Mouse (Mus musculus) limb, embryonic 13.5 days (tissue): ENCODE results near the gene Rab3a. TPM values are rescaled to one million over a fixed set of nuclear protein-coding genes. Genes with fewer than 3 reads are reported as not detected.

Experiments used
- ATAC-seq: fragments of 200-750 bp; cut with Nextera tagmentation; 2 replicates; pipeline ENCODE4 v1.8.0; 2017; ENCODE audit warnings: low read depth, moderate number of reproducible peaks, moderate TSS enrichment; ENCODE audit not compliant: low FRiP score
- H3K27ac ChIP-seq: fragments of 300-500 bp; sonication (generic); 2 replicates; pipeline ENCODE4 v1.5.1; 2015; ENCODE audit warnings: inconsistent platforms, mild to moderate bottlenecking, moderate library complexity
- H3K27me3 ChIP-seq: fragments of 300-500 bp; sonication (generic); 2 replicates; pipeline ENCODE4 v1.6.1; 2015; ENCODE audit warnings: mild to moderate bottlenecking, inconsistent platforms
- H3K36me3 ChIP-seq: fragments of 300-500 bp; sonication (generic); 2 replicates; pipeline ENCODE4 v1.6.1; 2015; ENCODE audit warnings: inconsistent platforms, mild to moderate bottlenecking, moderate library complexity
- H3K4me1 ChIP-seq: fragments of 300-500 bp; sonication (generic); 2 replicates; pipeline ENCODE4 v1.6.1; 2015; ENCODE audit warnings: inconsistent platforms
- H3K4me2 ChIP-seq: fragments of 300-500 bp; sonication (generic); replicated peaks from 2 replicates; pipeline ENCODE4 v1.6.1; 2015; ENCODE audit warnings: inconsistent platforms, mild to moderate bottlenecking, moderate library complexity
- H3K4me3 ChIP-seq: fragments of 300-500 bp; sonication (generic); 2 replicates; pipeline ENCODE4 v1.5.1; 2015; ENCODE audit warnings: moderate library complexity, mild to moderate bottlenecking, inconsistent platforms
- H3K9ac ChIP-seq: fragments of 300-500 bp; sonication (generic); 2 replicates; pipeline ENCODE4 v1.6.1; 2015; ENCODE audit warnings: mild to moderate bottlenecking, inconsistent platforms
- H3K9me3 ChIP-seq: fragments of 300-500 bp; sonication (generic); 2 replicates; pipeline ENCODE4 v1.6.1; 2016; ENCODE audit warnings: inconsistent platforms
- WGBS: fragments of 180-500 bp; shearing (Covaris S2); methylation state at CpG from one replicate; pipeline ENCODE4 v1.1.7; 2015; 5-methylcytosine and 5-hydroxymethylcytosine counted together
- polyA plus RNA-seq: library from polyadenylated mRNA; unstranded; fragments of >200 nt; fragmentation: Nextera tagmentation; extraction: Ambion mirVana; gene quantifications from 2 replicates; pipeline ENCODE4 v1.2.1, GENCODE M21; 2015

Rab3a gene
- polyA plus RNA-seq, 1 experiment from 2014 or later = 19.6 TPM

- Histone ChIP-seq H3K9me3 (no peaks in the 10 kb centered on the region), H3K27me3 (peaks cover 72% of the 10 kb centered on the region), H3K4me3 (peak overlapping the region; percentile 56), H3K4me1 (peaks cover 18% of the 10 kb centered on the region), H3K27ac (no peak overlapping the region), H3K36me3 (no peaks in the 10 kb centered on the region), H3K9ac (peak overlapping the region; percentile 60), H3K4me2 (peak overlapping the region; percentile 89)
- ATAC-seq = no peak
- WGBS = 14% methylated on average over 15 of the region's 15 CpGs
These were observed 43.8 kb downstream of the Rab3a start for GRCm38 (mm10) chr8:70798281-70798680.

- Histone ChIP-seq H3K9me3 (no peaks in the 10 kb centered on the region), H3K4me2 (no peak overlapping the region), H3K4me1 (peaks cover 28% of the 10 kb centered on the region), H3K27me3 (peaks cover 84% of the 10 kb centered on the region), H3K36me3 (no peaks in the 10 kb centered on the region), H3K27ac (no peak overlapping the region), H3K9ac (no peak overlapping the region), H3K4me3 (no peak overlapping the region)
- no peak for ATAC-seq
- 54% methylated on average over 10 of the region's 10 CpGs for WGBS
These were observed 46.2 kb downstream of the Rab3a start for GRCm38 (mm10) chr8:70800648-70801047.

GRCm38 (mm10) chr8:70801156-70801555 lies 46.7 kb downstream of the Rab3a start:
- H3K36me3 ChIP-seq = no peaks in the 10 kb centered on the region
- no peak overlapping the region for H3K9ac ChIP-seq
- 28% methylated on average over 15 of the region's 15 CpGs for WGBS
- H3K9me3 ChIP-seq = no peaks in the 10 kb centered on the region
- ATAC-seq = no peak
- no peak overlapping the region for H3K4me3 ChIP-seq
- no peak overlapping the region for H3K4me2 ChIP-seq
- H3K27me3 ChIP-seq = peaks cover 85% of the 10 kb centered on the region
- H3K4me1 ChIP-seq = peaks cover 27% of the 10 kb centered on the region
- no peak overlapping the region for H3K27ac ChIP-seq

- H3K27ac ChIP-seq = no peak overlapping the region
- H3K9me3 ChIP-seq = no peaks in the 10 kb centered on the region
- H3K4me3 ChIP-seq = no peak overlapping the region
- H3K4me2 ChIP-seq = no peak overlapping the region
- no peaks in the 10 kb centered on the region for H3K36me3 ChIP-seq
- peaks cover 86% of the 10 kb centered on the region for H3K27me3 ChIP-seq
- H3K4me1 ChIP-seq = peaks cover 21% of the 10 kb centered on the region
- H3K9ac ChIP-seq = no peak overlapping the region
- ATAC-seq = no peak
- WGBS = 83% methylated on average over 1 of the region's 1 CpGs
These were observed 47.4 kb downstream of the Rab3a start for GRCm38 (mm10) chr8:70801830-70802229.

GRCm38 (mm10) chr8:70802786-70803510 lies 48.5 kb downstream of the Rab3a start:
- H3K27me3 ChIP-seq = peaks cover 83% of the 10 kb centered on the region
- 66% methylated on average over 11 of the region's 11 CpGs for WGBS
- H3K9ac ChIP-seq = no peak overlapping the region
- H3K9me3 ChIP-seq = no peaks in the 10 kb centered on the region
- no peak for ATAC-seq
- H3K4me1 ChIP-seq = peaks cover 16% of the 10 kb centered on the region
- no peak overlapping the region for H3K4me3 ChIP-seq
- H3K4me2 ChIP-seq = no peak overlapping the region
- no peak overlapping the region for H3K27ac ChIP-seq
- H3K36me3 ChIP-seq = no peaks in the 10 kb centered on the region

- no peak for ATAC-seq
- H3K4me2 ChIP-seq = peak overlapping the region; percentile 83
- peaks cover 73% of the 10 kb centered on the region for H3K27me3 ChIP-seq
- peak overlapping the region; percentile 54 for H3K9ac ChIP-seq
- H3K9me3 ChIP-seq = no peaks in the 10 kb centered on the region
- H3K4me1 ChIP-seq = peaks cover 12% of the 10 kb centered on the region
- H3K36me3 ChIP-seq = no peaks in the 10 kb centered on the region
- WGBS = 2% methylated on average over 47 of the region's 47 CpGs
- peak overlapping the region; percentile 57 for H3K4me3 ChIP-seq
- no peak overlapping the region for H3K27ac ChIP-seq
These were observed 49.4 kb downstream of the Rab3a start for GRCm38 (mm10) chr8:70803761-70804480.

DNA sequence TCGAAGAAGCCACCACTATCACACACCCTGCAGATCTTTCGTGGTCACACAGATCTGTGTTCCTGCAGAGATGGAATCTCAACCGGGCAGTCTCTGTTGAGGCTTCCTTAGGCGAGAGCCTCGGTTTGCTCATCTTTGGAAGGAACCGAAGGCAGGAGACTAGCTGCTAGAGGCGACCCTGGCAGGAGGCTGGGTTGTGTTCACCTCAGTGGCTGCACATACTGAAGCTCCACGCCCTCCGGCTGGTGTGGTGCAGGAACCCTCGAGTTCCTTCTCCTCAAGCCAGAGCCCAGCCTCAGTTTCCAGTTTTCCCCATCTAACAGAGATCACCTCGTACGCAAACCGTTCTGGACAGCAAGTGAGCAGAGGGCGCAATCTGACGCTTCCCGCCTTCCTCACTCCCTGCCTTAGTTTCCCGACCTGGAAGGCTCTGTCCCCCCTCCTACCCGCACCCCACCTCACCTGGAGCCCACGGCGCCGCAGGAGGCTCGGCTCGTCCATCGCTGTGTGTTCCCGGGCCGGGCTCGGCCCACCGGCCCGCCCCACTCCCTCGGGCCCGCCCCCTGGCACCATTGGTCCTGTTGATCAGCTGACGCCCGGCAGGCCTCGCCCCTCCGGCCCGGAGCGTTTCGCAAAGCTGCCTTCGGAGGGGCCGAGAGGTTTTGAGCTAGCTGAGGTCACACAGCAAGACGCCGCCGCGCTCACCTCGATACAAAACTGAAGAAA lies 50.2 kb downstream of the Rab3a start, which contains the start of gene Mast3:
Mast3 (minus strand) TSS at position 574 of the 726 bp plus-strand sequence.
- Histone ChIP-seq H3K27ac (no peak within 1 kb of the TSS), H3K27me3 (peaks cover 66% of the 10 kb centered on the region), H3K9ac (peak within 1 kb of the TSS; percentile 54), H3K36me3 (no peaks in the 10 kb centered on the region), H3K4me1 (peaks cover 12% of the 10 kb centered on the region), H3K9me3 (no peaks in the 10 kb centered on the region), H3K4me3 (peak within 1 kb of the TSS; percentile 57), H3K4me2 (peak within 1 kb of the TSS; percentile 83)
- ATAC-seq = peak; percentile 89
- WGBS = under 1% methylated on average over 45 of the region's 45 CpGs

- ATAC-seq = no peak
- 81% methylated on average over 4 of the region's 4 CpGs for WGBS
- H3K27me3 ChIP-seq = peaks cover 48% of the 10 kb centered on the region
These were observed 52.1 kb downstream of the Rab3a start for GRCm38 (mm10) chr8:70806541-70806940.

DNA sequence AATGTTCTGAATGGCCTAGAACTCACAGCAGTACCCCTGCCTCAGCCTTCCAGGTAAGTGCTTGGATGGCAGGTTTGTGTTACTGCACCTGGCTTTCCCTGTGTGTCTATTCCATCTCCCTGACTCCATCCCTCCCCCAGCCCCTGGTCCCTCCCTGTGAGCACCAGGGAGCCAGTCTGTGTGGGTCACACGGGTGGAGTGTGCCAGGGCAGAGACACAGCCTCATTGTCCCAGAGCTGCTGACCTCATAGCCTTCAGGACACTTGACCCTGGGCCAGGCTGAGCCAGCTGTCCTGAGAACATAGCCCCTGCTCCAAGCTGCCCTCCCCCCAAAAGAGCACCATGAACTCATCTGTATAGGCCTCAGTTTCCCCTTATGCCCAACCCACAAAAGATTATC lies 52.8 kb downstream of the Rab3a start:
- Histone ChIP-seq H3K27ac (no peak overlapping the region), H3K27me3 (peaks cover 41% of the 10 kb centered on the region), H3K9me3 (no peaks in the 10 kb centered on the region), H3K36me3 (no peaks in the 10 kb centered on the region), H3K9ac (no peak overlapping the region), H3K4me1 (peaks cover 12% of the 10 kb centered on the region), H3K4me2 (no peak overlapping the region), H3K4me3 (no peak overlapping the region)
- ATAC-seq = no peak
- 60% methylated on average over 1 of the region's 1 CpGs for WGBS

More at GRCm38 (mm10) chr8:70806541-70806940, 52.1 kb downstream of the Rab3a start:
- H3K4me3 ChIP-seq = no peak overlapping the region
- H3K36me3 ChIP-seq = no peaks in the 10 kb centered on the region
- no peak overlapping the region for H3K9ac ChIP-seq
- no peaks in the 10 kb centered on the region for H3K9me3 ChIP-seq
- no peak overlapping the region for H3K4me2 ChIP-seq
- no peak overlapping the region for H3K27ac ChIP-seq
- H3K4me1 ChIP-seq = peaks cover 12% of the 10 kb centered on the region

- Histone ChIP-seq H3K4me2 (no peak within 1 kb of the TSS), H3K27ac (no peak within 1 kb of the TSS), H3K27me3 (peaks cover 37% of the 10 kb centered on the region), H3K36me3 (no peaks in the 10 kb centered on the region), H3K4me3 (no peak within 1 kb of the TSS), H3K9me3 (no peaks in the 10 kb centered on the region), H3K4me1 (peaks cover 12% of the 10 kb centered on the region), H3K9ac (no peak within 1 kb of the TSS)
- WGBS = 64% methylated on average over 5 of the region's 5 CpGs
- no peak for ATAC-seq
These were observed 53.8 kb downstream of the Rab3a start, which contains the start of gene Il12rb1 for GRCm38 (mm10) chr8:70808239-70808638. TSS of gene Il12rb1 (plus strand) at chr8:70808449.
